Mouse (Mus musculus) ovary, postnatal 10 days (tissue): ENCODE measurements around the gene Defb19.

Source experiments
- DNase-seq: peaks from one replicate; pipeline ENCODE4 v3.0.0; 2022; ENCODE audit warnings: low spot score

Defb19 gene

DNA sequence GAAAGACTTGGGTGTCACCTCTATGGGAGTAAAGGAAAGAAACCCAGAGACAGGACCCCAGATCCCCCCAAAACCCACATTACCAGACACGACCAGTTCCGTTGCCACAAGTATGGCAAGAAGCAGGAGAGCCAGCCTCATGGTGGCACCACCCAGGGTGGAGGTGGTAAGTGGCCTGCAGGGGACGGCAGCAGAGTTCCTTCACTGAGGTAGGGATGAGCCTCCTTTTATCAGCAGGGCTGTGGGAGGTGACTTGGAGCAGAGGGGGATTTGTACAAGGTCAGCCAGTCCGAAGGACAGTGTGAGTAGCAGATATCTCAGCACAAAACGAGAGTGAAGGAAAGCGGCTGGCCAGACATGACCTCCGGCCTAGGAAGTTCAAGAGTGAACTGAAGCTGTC, at the start of gene Defb19:
Gene Defb19 (minus strand): TSS at position 206 of the 400 bp plus-strand sequence.
- DNase-seq: no peak

- no peak for DNase-seq
Observed at GRCm38 (mm10) chr2:152629904-152630303, 49.8 kb upstream of the Defb19 start.

DNA sequence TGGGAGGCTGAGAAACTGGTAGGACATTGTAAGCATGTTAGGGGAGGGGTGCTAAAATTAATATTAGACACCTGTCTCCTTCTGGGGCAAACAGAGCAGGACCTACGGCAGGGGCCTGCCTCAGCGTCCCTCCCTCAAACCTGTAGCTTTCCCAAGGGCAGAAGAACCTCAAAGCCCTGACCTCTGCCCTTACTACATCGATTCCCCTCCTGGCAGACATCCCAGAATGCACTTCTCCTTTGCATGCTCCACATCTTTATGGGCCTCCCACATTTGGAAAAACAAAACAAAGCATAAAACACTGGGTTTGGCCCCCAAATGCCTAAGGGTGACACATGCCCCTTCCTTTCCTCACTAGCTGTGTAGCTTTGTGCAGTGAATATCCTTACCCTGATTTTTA, 49.1 kb upstream of the Defb19 start:
- no peak for DNase-seq

- no peak for DNase-seq
Observed at GRCm38 (mm10) chr2:152628066-152628465, 48.0 kb upstream of the Defb19 start.

- no peak for DNase-seq
Observed at GRCm38 (mm10) chr2:152626774-152627591, 46.9 kb upstream of the Defb19 start, which contains the start of gene Rem1. Rem1 (plus strand) TSS chr2:152626951.

- DNase-seq: no peak
Observed at GRCm38 (mm10) chr2:152625256-152625655, 45.1 kb upstream of the Defb19 start.

DNA sequence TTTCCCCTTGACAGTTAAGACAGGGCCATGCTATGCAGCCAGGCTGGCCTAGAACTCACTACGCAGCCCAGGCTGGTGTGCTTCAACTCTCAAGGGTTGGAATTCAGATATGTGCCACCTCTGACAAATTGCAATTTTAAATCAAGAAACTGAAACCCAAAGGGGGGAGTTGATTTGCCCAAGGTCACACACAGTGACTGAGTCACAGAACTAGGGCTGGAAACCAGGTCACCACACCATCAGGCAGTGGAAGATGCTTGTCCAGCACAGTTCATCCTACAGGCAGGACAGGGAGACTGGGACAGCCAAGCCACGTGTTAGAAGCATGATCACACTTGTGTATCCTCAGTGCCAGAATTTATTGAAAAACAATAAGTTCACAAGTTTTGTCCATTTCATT, 44.5 kb upstream of the Defb19 start:
- DNase-seq: no peak

DNA sequence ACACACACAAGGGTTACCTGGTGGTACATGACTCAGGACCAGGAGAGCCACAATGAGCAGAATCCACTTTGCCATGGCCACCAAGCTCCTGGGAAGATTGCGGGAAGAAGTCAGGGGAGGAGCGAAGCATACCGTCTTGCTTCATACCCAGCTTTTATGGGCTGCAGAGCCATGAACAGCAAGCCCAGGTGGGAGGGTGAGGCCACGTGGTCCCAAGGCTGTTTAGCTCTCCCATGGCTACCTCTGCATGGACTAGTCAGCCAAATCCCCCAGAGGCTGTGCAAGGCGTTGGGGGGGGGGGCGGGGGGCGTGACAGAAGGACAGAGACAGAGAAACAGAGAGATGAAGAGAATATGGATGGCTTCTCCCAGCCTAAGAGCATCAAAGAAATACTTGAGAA, 42.8 kb upstream of the Defb19 start, which contains the start of gene Defb25:
Gene Defb25 (minus strand): TSS at position 101 of the 400 bp plus-strand sequence.
- no peak for DNase-seq

GRCm38 (mm10) chr2:152622151-152622550, 42.0 kb upstream of the Defb19 start:
- DNase-seq: no peak

DNA sequence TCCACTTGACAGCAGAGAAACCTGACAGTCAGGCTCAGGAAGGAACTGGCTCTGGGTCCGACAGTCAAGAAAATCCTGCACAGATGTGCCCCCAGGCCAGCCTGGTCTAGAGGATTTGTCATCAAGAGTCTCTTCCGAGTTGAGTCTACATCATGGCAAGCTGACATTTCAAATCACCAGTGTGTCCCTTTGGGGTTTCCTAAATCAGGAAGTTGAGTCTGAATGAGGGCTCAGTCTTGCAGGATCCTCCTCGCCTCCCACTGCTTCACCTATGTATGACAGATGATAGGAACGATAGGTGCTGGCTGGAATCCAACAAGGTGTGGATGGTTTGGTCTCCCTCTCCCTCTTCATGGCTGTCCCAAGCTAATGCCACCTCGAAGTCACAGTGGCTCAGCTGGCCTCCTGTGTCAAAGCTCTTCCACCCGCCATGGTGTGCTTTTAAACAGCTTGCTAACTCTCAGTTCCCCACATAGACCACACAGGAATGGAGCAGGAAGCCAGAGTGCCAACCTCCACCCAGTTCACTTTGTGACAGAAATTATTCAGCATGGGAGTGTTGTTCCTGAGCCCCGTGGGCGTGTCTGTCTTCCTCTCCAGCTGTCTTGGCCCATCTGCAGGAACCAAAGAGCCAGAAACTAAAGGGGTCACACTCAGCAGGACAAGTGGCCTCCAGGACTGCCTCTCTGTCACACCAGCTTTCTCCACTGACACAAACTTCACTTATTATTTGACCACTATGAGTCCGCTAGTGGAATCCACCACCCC, 40.4 kb upstream of the Defb19 start:
- no peak for DNase-seq

DNA sequence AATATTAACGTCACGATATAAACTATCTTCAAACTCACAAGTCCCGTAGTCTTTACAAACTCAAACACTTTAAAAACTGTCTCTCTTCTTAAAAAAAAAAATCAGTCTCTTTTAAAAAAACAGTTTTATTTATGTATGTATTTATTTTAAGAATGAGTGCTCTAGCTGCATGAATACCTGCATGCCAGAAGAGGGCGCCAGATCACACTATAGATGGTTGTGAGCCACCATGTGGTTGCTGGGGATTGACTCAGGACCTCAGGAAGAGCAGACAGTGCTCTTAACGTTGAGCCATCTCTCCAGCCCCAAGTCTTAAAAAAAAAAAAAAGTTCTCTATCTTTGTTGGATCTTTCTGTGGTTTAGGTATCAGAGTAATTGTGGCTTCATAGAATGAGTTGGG, 37.3 kb upstream of the Defb19 start:
- no peak for DNase-seq

- DNase-seq: no peak
Observed at GRCm38 (mm10) chr2:152616470-152616869, 36.4 kb upstream of the Defb19 start.

DNA sequence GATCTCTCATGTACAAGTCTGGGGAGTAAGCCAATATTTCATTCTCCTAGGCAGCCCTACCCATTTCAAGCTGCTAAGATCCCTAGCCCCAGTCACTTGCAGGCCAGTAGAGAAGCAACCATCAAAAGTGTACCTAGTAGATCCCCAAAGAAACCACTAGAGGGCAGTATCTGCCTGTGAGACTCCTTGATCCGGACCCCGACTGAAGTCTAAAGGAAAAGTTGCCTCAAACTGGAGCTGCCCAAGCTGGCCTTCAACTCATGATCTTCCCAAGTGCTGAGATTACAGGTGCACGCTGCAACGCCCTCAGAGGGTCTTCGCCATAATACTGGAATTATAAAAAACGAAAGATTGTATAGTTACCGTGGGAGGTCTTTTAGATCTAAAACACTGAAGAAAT, 35.5 kb upstream of the Defb19 start:
- DNase-seq: no peak

DNA sequence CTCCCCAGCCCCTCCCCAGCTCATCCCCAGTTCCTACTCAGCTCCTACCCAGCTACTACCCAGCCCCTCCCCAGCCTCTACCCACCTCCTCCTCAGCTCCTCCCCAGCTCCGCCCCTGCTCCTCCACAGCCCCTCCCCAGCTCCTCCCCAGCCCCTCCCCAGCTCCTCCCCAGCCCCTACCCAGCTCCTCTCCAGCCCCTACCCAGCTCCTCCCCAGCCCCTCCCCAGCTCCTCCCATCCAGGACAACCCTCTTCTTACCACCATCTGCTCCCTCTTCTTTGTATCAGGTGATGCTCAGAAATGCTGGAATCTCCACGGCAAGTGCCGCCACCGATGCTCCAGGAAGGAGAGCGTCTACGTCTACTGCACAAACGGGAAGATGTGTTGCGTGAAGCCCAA, 32.1 kb upstream of the Defb19 start:
- no peak for DNase-seq

GRCm38 (mm10) chr2:152608719-152609118, 28.6 kb upstream of the Defb19 start:
- DNase-seq: no peak

GRCm38 (mm10) chr2:152607746-152608145, 27.6 kb upstream of the Defb19 start:
- no peak for DNase-seq

DNA sequence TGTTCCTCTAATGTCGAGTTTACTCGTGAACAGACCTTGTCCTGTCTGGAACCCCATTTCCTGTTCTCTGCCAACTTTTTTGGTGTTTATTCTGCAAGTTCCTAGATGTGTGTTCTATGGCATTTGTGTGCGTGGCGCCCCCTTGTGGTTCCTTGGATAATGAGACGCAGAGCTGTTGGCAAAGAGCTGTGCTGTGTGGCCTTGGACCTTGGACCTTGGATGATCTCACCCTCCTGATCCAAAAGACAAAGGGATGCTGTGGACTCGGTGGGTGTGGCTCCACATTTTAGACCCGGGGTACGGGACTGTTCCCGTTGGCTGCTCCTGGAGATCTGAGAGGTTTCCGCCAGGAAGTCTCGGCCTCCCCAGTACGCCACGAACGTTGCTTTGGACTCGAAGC, 23.9 kb upstream of the Defb19 start, which contains the start of gene Defb36:
Gene Defb36 (plus strand): TSS at position 271 of the 400 bp plus-strand sequence.
- DNase-seq: no peak

- DNase-seq: no peak
Observed at GRCm38 (mm10) chr2:152601275-152601960, 21.3 kb upstream of the Defb19 start.

DNA sequence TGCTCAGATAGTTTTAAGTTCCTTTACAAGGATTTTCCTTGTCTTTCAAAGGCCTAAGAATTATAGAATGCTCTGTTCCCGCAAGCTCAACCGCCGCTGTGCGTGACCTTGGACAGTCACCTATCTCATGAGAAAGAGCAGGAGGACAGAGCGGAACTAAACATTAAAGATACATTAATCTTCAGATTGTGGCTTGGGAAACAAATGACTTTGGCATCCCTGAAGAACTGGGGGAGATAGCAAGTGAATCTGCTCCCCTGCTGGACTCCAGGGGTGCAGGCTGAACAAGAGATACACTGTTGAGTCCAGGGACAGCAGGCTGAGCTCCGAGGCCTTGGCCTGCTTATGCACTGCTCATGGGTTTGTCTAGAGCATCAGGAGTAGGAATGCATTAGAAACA, 20.0 kb upstream of the Defb19 start:
- no peak for DNase-seq

- DNase-seq: no peak
Observed at GRCm38 (mm10) chr2:152599299-152599698, 19.2 kb upstream of the Defb19 start, which contains the start of gene Defb45. Defb45 (minus strand) TSS chr2:152599399.

GRCm38 (mm10) chr2:152589021-152589420, 8.9 kb upstream of the Defb19 start:
- DNase-seq: no peak

GRCm38 (mm10) chr2:152588450-152588849, 8.3 kb upstream of the Defb19 start:
- no peak for DNase-seq
